In the genomic region with DNA sequence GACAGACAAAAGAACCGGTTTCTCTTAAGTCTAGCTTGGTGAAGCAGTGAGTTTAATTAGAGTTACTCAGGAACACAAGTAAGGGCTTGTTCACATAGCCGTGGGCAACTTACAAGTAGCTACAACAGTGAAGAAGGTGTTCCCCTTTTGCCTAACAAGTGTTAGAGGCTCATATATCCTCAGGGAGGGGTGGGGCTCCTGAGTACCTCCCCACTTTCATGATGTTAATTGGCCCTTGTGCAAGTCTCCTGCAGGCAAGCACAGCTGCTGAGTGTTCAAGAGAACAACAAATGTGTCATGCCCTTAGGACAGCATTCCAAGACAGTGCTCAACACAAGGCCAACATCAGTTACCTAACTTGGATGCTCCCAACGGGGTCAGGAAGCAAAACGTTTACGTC, we compare ENCODE assay signal across 25 mouse cellular contexts.
DNase-seq lines count a peak whose midpoint lies in the region; ATAC-seq and TF ChIP-seq lines count a peak whose summit lies in the region.
"Had no signal": no experiment of that assay in that cellular context is flagged by ENCODE, and none has a peak within 500 bp of the region (broad histone marks: within the 10 kb centered on the region; RNA-seq: fewer than 3 reads in every experiment).

No protein-coding gene starts in this region.

- H3K9me3 ChIP-seq in ES-Bruce4 (replicated peaks; ENCODE audit: control insufficient read depth, insufficient read depth, low read length, poor library complexity, severe bottlenecking), result no peaks in the 10 kb centered on the region
- no peaks in the 10 kb centered on the region for H3K9me3 ChIP-seq in embryonic facial prominence, embryonic 13.5 days
- H3K9me3 ChIP-seq in limb, embryonic 10.5 days (replicated peaks), result no peaks in the 10 kb centered on the region
- H3K9me3 ChIP-seq: embryonic facial prominence, embryonic 12.5 days; liver, embryonic 13.5 days; lung, embryonic 15.5 days; neural tube, embryonic 13.5 days; stomach, embryonic 15.5 days had no signal

- peak; percentile 97 for TF ChIP-seq EP300 in ES-Bruce4 (IDR thresholded peaks at IDR 0.05; ENCODE audit: insufficient read depth, low read depth, low read length)

- H3K9ac ChIP-seq in ES-Bruce4 (ENCODE audit: low read depth, poor library complexity, severe bottlenecking), result no peak overlapping the region
- H3K9ac ChIP-seq in embryonic facial prominence, embryonic 13.5 days, result no peak overlapping the region
- H3K9ac ChIP-seq: embryonic facial prominence, embryonic 12.5 days; liver, embryonic 13.5 days; lung, embryonic 15.5 days; neural tube, embryonic 13.5 days; stomach, embryonic 15.5 days had no signal

- peak; percentile 28 for DNase-seq in adipocyte (ENCODE audit: low spot score)
- DNase-seq in limb, embryonic 10.5 days (ENCODE audit: low spot score), result peak; percentile 34
- no peak for DNase-seq in Muller cell, postnatal 12 days (ENCODE audit: inconsistent ontology term)
- DNase-seq in thymus, postnatal 0 days (ENCODE audit: low spot score), result no peak
- no peak for DNase-seq in layer of hippocampus, adult 18-20 months (ENCODE audit: low spot score in 2 of 2)
- no peak for DNase-seq in lung, postnatal 14 days
- DNase-seq: adrenal gland, postnatal 14 days; cerebellum, postnatal 10 days; gastrocnemius, postnatal 10 days; kidney, adult 11 months; kidney, postnatal 10 days; left cerebral cortex, postnatal 4 days; liver, embryonic 13.5 days; midbrain, embryonic 14.5 days; right cerebral cortex, postnatal 14 days; thymus, postnatal 14 days had no signal

- H3K4me1 ChIP-seq in ES-Bruce4 (ENCODE audit: control insufficient read depth, insufficient read depth, low read length), result peaks cover 2% of the 10 kb centered on the region
- H3K4me1 ChIP-seq in embryonic facial prominence, embryonic 13.5 days, result 0 out of 2 replicates have a peak, but pooled peaks cover 2% of the 10 kb centered on the region
- H3K4me1 ChIP-seq in limb, embryonic 10.5 days, result no peaks in the 10 kb centered on the region
- H3K4me1 ChIP-seq: embryonic facial prominence, embryonic 12.5 days; liver, embryonic 13.5 days; lung, embryonic 15.5 days; neural tube, embryonic 13.5 days; stomach, embryonic 15.5 days had no signal

- H3K4me2 ChIP-seq in embryonic facial prominence, embryonic 13.5 days, result no peak overlapping the region
- H3K4me2 ChIP-seq: embryonic facial prominence, embryonic 12.5 days; liver, embryonic 13.5 days; lung, embryonic 15.5 days; neural tube, embryonic 13.5 days; stomach, embryonic 15.5 days had no signal

- no peaks in the 10 kb centered on the region for H3K27me3 ChIP-seq in ES-Bruce4 (ENCODE audit: control insufficient read depth, insufficient read depth, low read length, poor library complexity, severe bottlenecking)
- H3K27me3 ChIP-seq in embryonic facial prominence, embryonic 13.5 days, result no peaks in the 10 kb centered on the region
- no peaks in the 10 kb centered on the region for H3K27me3 ChIP-seq in limb, embryonic 10.5 days (ENCODE audit: low read depth, poor library complexity, severe bottlenecking)
- H3K27me3 ChIP-seq: embryonic facial prominence, embryonic 12.5 days; lung, embryonic 15.5 days; neural tube, embryonic 13.5 days; stomach, embryonic 15.5 days had no signal

- no peaks in the 10 kb centered on the region for H3K36me3 ChIP-seq in ES-Bruce4 (ENCODE audit: control insufficient read depth, insufficient read depth, low read length, poor library complexity, severe bottlenecking)
- H3K36me3 ChIP-seq in embryonic facial prominence, embryonic 13.5 days, result no peaks in the 10 kb centered on the region
- no peaks in the 10 kb centered on the region for H3K36me3 ChIP-seq in limb, embryonic 10.5 days
- H3K36me3 ChIP-seq: embryonic facial prominence, embryonic 12.5 days; liver, embryonic 13.5 days; lung, embryonic 15.5 days; neural tube, embryonic 13.5 days; stomach, embryonic 15.5 days had no signal

- 42% methylated on average over 5 of the region's 5 CpGs for WGBS in embryonic facial prominence, embryonic 13.5 days
- 67% methylated on average over 5 of the region's 5 CpGs for WGBS in limb, embryonic 10.5 days

- no peak for TF ChIP-seq POLR2A in ES-Bruce4 (IDR thresholded peaks at IDR 0.05; ENCODE audit: insufficient read depth, low read length)

- H3K27ac ChIP-seq in ES-Bruce4 (ENCODE audit: insufficient read depth, low read length), result peak overlapping the region; percentile 83
- H3K27ac ChIP-seq in embryonic facial prominence, embryonic 13.5 days, result no peak overlapping the region
- H3K27ac ChIP-seq in limb, embryonic 10.5 days, result no peak overlapping the region
- H3K27ac ChIP-seq: embryonic facial prominence, embryonic 12.5 days; liver, embryonic 13.5 days; lung, embryonic 15.5 days; neural tube, embryonic 13.5 days; stomach, embryonic 15.5 days had no signal

- TF ChIP-seq CTCF in ES-Bruce4 (IDR thresholded peaks at IDR 0.05; ENCODE audit: low read depth, low read length), result no peak

- H3K4me3 ChIP-seq in ES-Bruce4 (ENCODE audit: low read depth, low read length), result no peak overlapping the region
- no peak overlapping the region for H3K4me3 ChIP-seq in embryonic facial prominence, embryonic 13.5 days
- no peak overlapping the region for H3K4me3 ChIP-seq in limb, embryonic 10.5 days
- H3K4me3 ChIP-seq: embryonic facial prominence, embryonic 12.5 days; liver, embryonic 13.5 days; lung, embryonic 15.5 days; neural tube, embryonic 13.5 days; stomach, embryonic 15.5 days had no signal

- peak; percentile 20; the same call in 1 of the 2 replicates for ATAC-seq in embryonic facial prominence, embryonic 13.5 days (ENCODE audit: insufficient number of reproducible peaks, insufficient read depth, low FRiP score, low TSS enrichment, low read depth)
- ATAC-seq: activated CD4-positive, CD25-positive, alpha-beta regulatory T cell, adult 4 months; CD4-positive, CD25-positive, alpha-beta regulatory T cell, adult 4 months; hindbrain, embryonic 16.5 days had no signal

Comparison
In these comparisons a context has a peak if more than half of its experiments do, and no peak if none do; other contexts are left out.
1. DNase-seq: peak in adipocyte (single experiment) and limb, embryonic 10.5 days (single experiment); none in Muller cell, postnatal 12 days (single experiment), thymus, postnatal 0 days (single experiment), layer of hippocampus, adult 18-20 months (0 of 2) and lung, postnatal 14 days (single experiment).